Comparison of ENCODE assay signal across 14 mouse cellular contexts in genomic region chr8:57455765-57456164, GRCm38 (mm10). TPM values are rescaled to one million over a fixed set of nuclear protein-coding genes. Genes with fewer than 3 reads are reported as not detected.
DNase-seq lines count a peak whose midpoint lies in the region; ATAC-seq and TF ChIP-seq lines count a peak whose summit lies in the region.
"Had no signal": no experiment of that assay in that cellular context is flagged by ENCODE, and none has a peak within 500 bp of the region (broad histone marks: within the 10 kb centered on the region; RNA-seq: fewer than 3 reads in every experiment).

TSS of gene Scrg1 (plus strand) at chr8:57455923.

- 65% methylated on average over 3 of the region's 3 CpGs for WGBS in limb, embryonic 12.5 days
- 80% methylated on average over 3 of the region's 3 CpGs for WGBS in limb, embryonic 10.5 days
- WGBS in midbrain, postnatal 0 days = 66% methylated on average over 3 of the region's 3 CpGs

- TF ChIP-seq CTCF in midbrain, postnatal 0 days (IDR thresholded peaks at IDR 0.05) = no peak

- H3K27me3 ChIP-seq in limb, embryonic 12.5 days = no peaks in the 10 kb centered on the region
- H3K27me3 ChIP-seq in limb, embryonic 10.5 days (ENCODE audit: low read depth, poor library complexity, severe bottlenecking) = no peaks in the 10 kb centered on the region
- H3K27me3 ChIP-seq in midbrain, postnatal 0 days (ENCODE audit: insufficient read depth, low read length) = no peaks in the 10 kb centered on the region
- H3K27me3 ChIP-seq: liver, embryonic 12.5 days; neural tube, embryonic 12.5 days had no signal

- H3K4me2 ChIP-seq in limb, embryonic 12.5 days = 0 out of 2 replicates have a peak within 1 kb of the TSS, but pooled peaks have one; percentile 5
- H3K4me2 ChIP-seq in midbrain, postnatal 0 days (ENCODE audit: low read depth, low read length, poor library complexity, severe bottlenecking) = peak within 1 kb of the TSS; percentile 20; the same call in 1 of the 2 replicates
- H3K4me2 ChIP-seq: liver, embryonic 12.5 days; neural tube, embryonic 12.5 days had no signal

- no peaks in the 10 kb centered on the region for H3K36me3 ChIP-seq in limb, embryonic 12.5 days
- H3K36me3 ChIP-seq in limb, embryonic 10.5 days = no peaks in the 10 kb centered on the region
- H3K36me3 ChIP-seq in midbrain, postnatal 0 days (ENCODE audit: insufficient read depth, low read length) = no peaks in the 10 kb centered on the region
- H3K36me3 ChIP-seq: liver, embryonic 12.5 days; neural tube, embryonic 12.5 days had no signal

- peak; percentile 65; the same call in 1 of the 2 replicates for ATAC-seq in frontal cortex, adult (ENCODE audit: low TSS enrichment)
- peak; percentile 37; the same call in 1 of the 2 replicates for ATAC-seq in limb, embryonic 12.5 days (ENCODE audit: insufficient number of reproducible peaks, insufficient read depth, low FRiP score, low TSS enrichment, low read depth)
- peak; percentile 66; the same call in 1 of the 2 replicates for ATAC-seq in midbrain, postnatal 0 days (ENCODE audit: low FRiP score)
- ATAC-seq in erythroblast, adult 5-6 weeks (replicated peaks; ENCODE audit: low FRiP score, poor library complexity, severe bottlenecking) = no peak
- ATAC-seq: liver, embryonic 12.5 days had no signal

- no peaks in the 10 kb centered on the region for H3K9me3 ChIP-seq in limb, embryonic 12.5 days
- no peaks in the 10 kb centered on the region for H3K9me3 ChIP-seq in limb, embryonic 10.5 days (replicated peaks)
- no peaks in the 10 kb centered on the region for H3K9me3 ChIP-seq in midbrain, postnatal 0 days (ENCODE audit: low read length)
- H3K9me3 ChIP-seq: liver, embryonic 12.5 days; neural tube, embryonic 12.5 days had no signal

- no peak within 1 kb of the TSS for H3K9ac ChIP-seq in limb, embryonic 12.5 days (replicated peaks)
- H3K9ac ChIP-seq in midbrain, postnatal 0 days (replicated peaks; ENCODE audit: low read length, poor library complexity, severe bottlenecking) = no peak within 1 kb of the TSS
- H3K9ac ChIP-seq: liver, embryonic 12.5 days; neural tube, embryonic 12.5 days had no signal

- no peak for DNase-seq in frontal cortex, postnatal 25 days (ENCODE audit: low spot score in 2 of 2)
- DNase-seq in limb, embryonic 10.5 days (ENCODE audit: low spot score) = no peak
- peak in 1 of 2 experiments; percentile 27 for DNase-seq in left cerebral cortex, postnatal 10 days (ENCODE audit: extremely low spot score in 1 of 2, low spot score in 2 of 2)
- DNase-seq in midbrain, postnatal 0 days (ENCODE audit: low spot score) = peak; percentile 46
- DNase-seq in kidney, adult 11 months = no peak
- DNase-seq: gastrocnemius, postnatal 10 days; kidney, adult 2 months; thymus, postnatal 4 days had no signal

- H3K4me1 ChIP-seq in limb, embryonic 12.5 days (replicated peaks) = peaks cover 8% of the 10 kb centered on the region
- H3K4me1 ChIP-seq in limb, embryonic 10.5 days = 0 out of 2 replicates have a peak, but pooled peaks cover 2% of the 10 kb centered on the region
- no peaks in the 10 kb centered on the region for H3K4me1 ChIP-seq in midbrain, postnatal 0 days (ENCODE audit: insufficient read depth, low read length)
- H3K4me1 ChIP-seq: liver, embryonic 12.5 days; neural tube, embryonic 12.5 days had no signal

- H3K27ac ChIP-seq in limb, embryonic 12.5 days = peak within 1 kb of the TSS; percentile 50
- H3K27ac ChIP-seq in limb, embryonic 10.5 days = no peak within 1 kb of the TSS
- peak within 1 kb of the TSS; percentile 47 for H3K27ac ChIP-seq in midbrain, postnatal 0 days (ENCODE audit: low read depth, low read length)
- H3K27ac ChIP-seq: liver, embryonic 12.5 days; neural tube, embryonic 12.5 days had no signal

- intact Hi-C loops in left cerebral cortex, postnatal 10 days (cut with DNase I) = no loop called here

- no peak within 1 kb of the TSS for H3K4me3 ChIP-seq in limb, embryonic 12.5 days (replicated peaks)
- H3K4me3 ChIP-seq in limb, embryonic 10.5 days = no peak within 1 kb of the TSS
- H3K4me3 ChIP-seq in midbrain, postnatal 0 days (ENCODE audit: low read depth, low read length) = peak within 1 kb of the TSS; percentile 4; the same call in 1 of the 2 replicates
- H3K4me3 ChIP-seq: liver, embryonic 12.5 days; neural tube, embryonic 12.5 days had no signal

RNA-seq across cellular contexts. Expression of gene Scrg1, which starts in this region (rescaled TPM):
- polyA plus RNA-seq in limb, embryonic 12.5 days (2016; fragmentation: Nextera tagmentation; extraction: Ambion mirVana) = 3.9 and 4.4 TPM in 2 replicates
- not detected in 2 replicates for polyA plus RNA-seq in limb, embryonic 10.5 days (2016; fragmentation: Nextera tagmentation; extraction: Ambion mirVana)
- total RNA-seq in left cerebral cortex, postnatal 10 days (2021) = 10 to 100 TPM; 35.3 to 52.0 TPM
- 11.2 and 16.3 TPM in 2 replicates for total RNA-seq in midbrain, postnatal 0 days (2014; rRNA removed)
- polyA plus RNA-seq in midbrain, postnatal 0 days (2015; fragmentation: Nextera tagmentation; extraction: Ambion mirVana) = 35.2 and 37.7 TPM in 2 replicates
- 2.5 TPM in 1 of 2 replicates, not detected in the other for total RNA-seq in erythroblast, adult 5-6 weeks (2015; ENCODE audit: low replicate concordance)
- 2.2 and 4.2 TPM in 2 replicates for total RNA-seq in erythroblast, adult 5-6 weeks (2017; ENCODE audit: low replicate concordance)
- total RNA-seq: gastrocnemius, postnatal 10 days had no signal
- polyA plus RNA-seq: C2C12 had no signal
